Mouse (Mus musculus) liver, embryonic 14.5 days (tissue): ENCODE measurements at regions not wholly inside any gene's neighbourhood (a gene's known extent, or its start where the extent isn't known, plus 50 kb on each side); places are given as distances from the start of the nearest gene placed in this dataset.

Source experiments
- CTCF ChIP-seq: IDR thresholded peaks from 2 replicates; pipeline ENCODE4 v1.5.1; 2016; ENCODE audit warnings: antibody characterized with exemption, low read depth, control low read depth
- EP300 ChIP-seq: IDR thresholded peaks from 2 replicates; pipeline ENCODE4 v1.6.1; 2016; ENCODE audit warnings: antibody characterized with exemption, low read depth

DNA sequence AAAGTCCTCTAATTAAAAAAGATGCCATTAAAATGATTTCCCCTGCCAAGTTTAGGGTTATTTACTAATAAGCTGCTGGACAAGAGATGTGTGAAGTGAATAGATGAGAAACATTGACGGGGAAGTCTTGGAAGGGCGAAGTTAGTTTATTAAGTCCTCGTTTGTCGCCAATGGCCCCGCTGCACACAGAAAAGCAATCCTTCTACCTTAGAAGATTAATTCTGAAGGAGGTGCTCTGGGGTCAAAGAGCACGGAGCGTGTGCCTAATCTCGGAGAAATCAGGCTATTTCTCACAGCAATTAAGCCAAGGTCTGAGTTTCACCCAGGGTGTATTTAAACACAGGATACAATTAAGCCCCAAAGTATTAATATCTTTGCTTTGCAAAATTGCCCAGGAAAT is 189.8 kb upstream of the Adgrl2 start:
- TF ChIP-seq CTCF (no peak), EP300 (no peak)
